Mouse (Mus musculus) MEL (cell line): Measurements from ENCODE around the gene Pde7b. TPM values are rescaled to one million over a fixed set of nuclear protein-coding genes. Genes with fewer than 3 reads are reported as not detected.

Source experiments
- DNase-seq: peaks from one replicate; pipeline ENCODE4 v3.0.0; 2011; ENCODE audit warnings: low read depth, low spot score
- H3K27ac ChIP-seq: 2 replicates; pipeline ENCODE4 v1.5.1; 2012; ENCODE audit warnings: low read depth, mild to moderate bottlenecking, control low read depth, low read length, moderate library complexity; ENCODE audit not compliant: control insufficient read depth
- H3K27me3 ChIP-seq, 2 experiments: fragments of 150-350 bp in 1 of 2; sonication (generic) in 1 of 2; 2 replicates each; pipeline ENCODE4 v1.6.1; 2012; ENCODE audit warnings: low read length in 2 of 2, mild to moderate bottlenecking in 2 of 2, improper control_type of control experiment in 1 of 2, moderate library complexity in 1 of 2; ENCODE audit not compliant: insufficient read depth in 2 of 2, control insufficient read depth in 1 of 2
- H3K36me3 ChIP-seq, 2 experiments: 2 replicates each; pipeline ENCODE4 v1.6.1; 2012 to 2014; ENCODE audit warnings: low read length in 2 of 2, improper control_type of control experiment in 1 of 2, inconsistent platforms in 1 of 2, mild to moderate bottlenecking in 1 of 2; ENCODE audit not compliant: insufficient read depth in 2 of 2, control insufficient read depth in 1 of 2
- H3K4me1 ChIP-seq, 2 experiments: fragments of 150-350 bp in 1 of 2; sonication (generic) in 1 of 2; 2 replicates each; pipeline ENCODE4 v1.6.1; 2012; ENCODE audit warnings: low read length in 2 of 2, improper control_type of control experiment in 1 of 2, mild to moderate bottlenecking in 1 of 2; ENCODE audit not compliant: insufficient read depth in 2 of 2, control insufficient read depth in 1 of 2
- H3K4me3 ChIP-seq, 2 experiments: fragments of 150-350 bp in 1 of 2; sonication (generic) in 1 of 2; 2 replicates each; pipeline ENCODE4 v1.5.1; 2012; ENCODE audit warnings: low read depth in 2 of 2, low read length in 2 of 2, mild to moderate bottlenecking in 2 of 2, moderate library complexity in 2 of 2, control low read depth in 1 of 2, improper control_type of control experiment in 1 of 2; ENCODE audit not compliant: control insufficient read depth in 1 of 2, insufficient read depth in 1 of 2
- H3K79me2 ChIP-seq: 2 replicates; pipeline ENCODE4 v1.6.1; 2012; ENCODE audit warnings: mild to moderate bottlenecking, low read length, moderate library complexity; ENCODE audit not compliant: control insufficient read depth, poor library complexity, insufficient read depth
- H3K9ac ChIP-seq: 2 replicates; pipeline ENCODE4 v1.6.1; 2012; ENCODE audit warnings: low read depth, mild to moderate bottlenecking, control low read depth, low read length, moderate library complexity; ENCODE audit not compliant: control insufficient read depth, poor library complexity, severe bottlenecking
- H3K9me3 ChIP-seq: fragments of 150-350 bp; sonication (generic); replicated peaks from 2 replicates; pipeline ENCODE4 v1.6.1; 2012; ENCODE audit warnings: mild to moderate bottlenecking, low read length, improper control_type of control experiment, moderate library complexity; ENCODE audit not compliant: insufficient read depth
- CHD1 ChIP-seq: IDR thresholded peaks from 2 replicates; pipeline ENCODE4 v1.6.1; 2012; ENCODE audit warnings: low read depth, mild to moderate bottlenecking, inconsistent platforms, low read length, improper control_type of control experiment
- EP300 ChIP-seq, 2 experiments: IDR thresholded peaks; 2 replicates each; pipeline ENCODE4 v1.6.1; 2011; ENCODE audit warnings: improper control_type of control experiment in 2 of 2, low read length in 2 of 2, low read depth in 1 of 2, mild to moderate bottlenecking in 1 of 2
- GABPA ChIP-seq: IDR thresholded peaks from 2 replicates; pipeline ENCODE4 v1.6.1; 2012; ENCODE audit warnings: low read depth, mild to moderate bottlenecking, inconsistent platforms, low read length, improper control_type of control experiment, moderate library complexity
- GATA1 ChIP-seq: IDR thresholded peaks from 2 replicates; pipeline ENCODE4 v1.6.1; 2011; ENCODE audit warnings: low read depth, low read length, improper control_type of control experiment
- KAT2A ChIP-seq: conservative IDR thresholded peaks from 2 replicates; pipeline ENCODE4 v1.6.1; 2012; ENCODE audit warnings: low read depth, low read length, improper control_type of control experiment, inconsistent platforms
- MAX ChIP-seq: IDR thresholded peaks from 2 replicates; pipeline ENCODE4 v1.6.1; 2011; ENCODE audit warnings: low read length, improper control_type of control experiment
- MAZ ChIP-seq: IDR thresholded peaks from 2 replicates; pipeline ENCODE4 v1.6.1; 2012; ENCODE audit warnings: low read depth, mild to moderate bottlenecking, inconsistent platforms, low read length, improper control_type of control experiment
- MYB ChIP-seq: IDR thresholded peaks from 2 replicates; pipeline ENCODE4 v1.6.1; 2011; ENCODE audit warnings: mild to moderate bottlenecking, low read depth, low read length, improper control_type of control experiment
- MYC ChIP-seq: IDR thresholded peaks from 2 replicates; pipeline ENCODE4 v1.6.1; 2011; ENCODE audit warnings: low read depth, mild to moderate bottlenecking, low read length, improper control_type of control experiment, moderate library complexity
- NELFE ChIP-seq: IDR thresholded peaks from 2 replicates; pipeline ENCODE4 v1.6.1; 2011; ENCODE audit warnings: low read depth, low read length, improper control_type of control experiment
- NRF1 ChIP-seq: IDR thresholded peaks from 2 replicates; pipeline ENCODE4 v1.6.1; 2014; ENCODE audit warnings: low read depth, mild to moderate bottlenecking, inconsistent platforms, low read length, improper control_type of control experiment, moderate library complexity; ENCODE audit not compliant: poor library complexity, insufficient read depth, severe bottlenecking
- POLR2A ChIP-seq, 2 experiments: IDR thresholded peaks; 2 replicates each; pipeline ENCODE4 v1.6.1; 2011 to 2012; ENCODE audit warnings: low read length in 2 of 2, mild to moderate bottlenecking in 2 of 2, control low read depth in 1 of 2, improper control_type of control experiment in 1 of 2, low read depth in 1 of 2, moderate library complexity in 1 of 2; ENCODE audit not compliant: control insufficient read depth in 1 of 2, insufficient read depth in 1 of 2, poor library complexity in 1 of 2
- SIN3A ChIP-seq: IDR thresholded peaks from 2 replicates; pipeline ENCODE4 v1.6.1; 2012; ENCODE audit warnings: low read length, improper control_type of control experiment, inconsistent platforms
- UBTF ChIP-seq: IDR thresholded peaks from 2 replicates; pipeline ENCODE4 v1.6.1; 2012; ENCODE audit warnings: low read depth, mild to moderate bottlenecking, inconsistent platforms, low read length, improper control_type of control experiment, moderate library complexity, borderline replicate concordance; ENCODE audit not compliant: insufficient read depth
- USF1 ChIP-seq: IDR thresholded peaks from 2 replicates; pipeline ENCODE4 v1.6.1; 2014; ENCODE audit warnings: low read depth, mild to moderate bottlenecking, inconsistent platforms, low read length, improper control_type of control experiment, moderate library complexity
- ZMIZ1 ChIP-seq: IDR thresholded peaks from 2 replicates; pipeline ENCODE4 v1.6.1; 2012; ENCODE audit warnings: low read depth, mild to moderate bottlenecking, inconsistent platforms, low read length, improper control_type of control experiment, moderate library complexity
- polyA plus RNA-seq, 2 experiments: library from polyadenylated mRNA; stranded (reverse) in 1 of 2; unstranded in 1 of 2; fragments of >175 nt in 1 of 2; fragments of >200 nt in 1 of 2; gene quantifications; 2 replicates each; pipeline versions ENCODE4 v1.2.1 to v1.2.4; 2012; ENCODE audit warnings: low replicate concordance in 2 of 2, low read depth in 1 of 2; ENCODE audit not compliant: insufficient read length in 2 of 2, insufficient read depth in 1 of 2, missing spikeins in 1 of 2
- total RNA-seq: library from RNA; depleted of rRNA; stranded (reverse); fragments of 300-350 nt; gene quantifications from 2 replicates; pipeline ENCODE4 v1.2.3, GENCODE M21; 2012

The Pde7b gene
- total and polyA plus RNA-seq, 3 experiments, result 0.04 TPM; not detected in 2

DNA sequence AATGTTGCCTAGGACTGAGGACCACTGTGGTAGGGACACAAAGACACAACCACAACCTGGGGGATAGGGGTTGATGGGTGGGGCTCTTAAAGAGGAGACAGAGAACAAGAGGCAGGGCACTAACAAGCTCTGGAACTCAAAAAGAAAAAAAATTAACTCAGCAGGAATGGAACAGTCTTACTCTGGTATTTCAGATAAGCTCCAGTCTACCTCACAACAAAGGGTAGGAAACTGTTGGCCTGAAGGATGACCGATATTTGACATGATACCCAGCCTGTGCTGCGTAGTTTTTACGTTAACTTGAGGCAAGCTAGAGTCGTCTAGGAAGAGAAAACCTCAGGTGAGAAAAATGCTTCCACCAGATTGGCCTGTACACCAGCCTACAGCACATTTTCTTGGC is 22.4 kb upstream of the Pde7b start:
- Histone ChIP-seq H3K9ac (no peak overlapping the region), H3K27ac (no peak overlapping the region), H3K27me3 (peaks cover 0 to 3% of the 10 kb centered on the region in 2 experiments), H3K79me2 (no peaks in the 10 kb centered on the region), H3K9me3 (no peaks in the 10 kb centered on the region), H3K36me3 (no peaks in the 10 kb centered on the region), H3K4me1 (no peaks in the 10 kb centered on the region), H3K4me3 (no peak overlapping the region)
- no peak for DNase-seq
- TF ChIP-seq EP300 (IDR thresholded peaks at IDR 0.05; ENCODE audit: low read depth in 1 of 2, low read length in 2 of 2) (no peak), USF1 (no peak), CHD1 (no peak), GABPA (no peak), MAX (no peak), MYC (no peak), SIN3A (no peak)

GRCm38 (mm10) chr10:20739801-20740200 is 14.9 kb upstream of the Pde7b start:
- no peak for DNase-seq
- Histone ChIP-seq H3K4me3 (no peak overlapping the region), H3K9ac (no peak overlapping the region), H3K4me1 (no peaks in the 10 kb centered on the region), H3K36me3 (no peaks in the 10 kb centered on the region), H3K79me2 (no peaks in the 10 kb centered on the region), H3K27ac (no peak overlapping the region), H3K27me3 (peaks cover 2% of the 10 kb centered on the region in 2 experiments), H3K9me3 (no peaks in the 10 kb centered on the region)
- TF ChIP-seq MYB (no peak), NRF1 (no peak), GABPA (no peak)

DNA sequence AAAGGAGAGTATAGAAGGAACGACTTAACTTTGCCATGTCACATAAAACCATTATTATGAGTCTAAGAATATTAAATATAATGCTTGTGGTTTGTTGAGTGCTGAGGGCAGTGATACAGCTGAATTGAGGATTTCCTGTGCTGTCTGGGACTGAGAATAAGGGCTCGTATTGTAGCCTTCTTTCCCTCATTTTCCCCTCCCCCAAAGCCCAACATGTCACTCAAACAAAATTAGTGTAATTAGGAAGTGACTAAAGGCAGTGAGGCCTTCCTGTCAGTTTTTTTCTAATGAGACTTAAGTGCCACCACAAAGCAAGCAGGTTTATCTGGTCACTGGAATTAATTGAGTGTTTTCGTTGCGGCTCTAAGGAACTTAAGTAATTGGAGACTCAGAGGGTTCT is 12.3 kb upstream of the Pde7b start:
- TF ChIP-seq GABPA (no peak), MYB (no peak), POLR2A (IDR thresholded peaks at IDR 0.05; ENCODE audit: control insufficient read depth in 1 of 2, insufficient read depth in 1 of 2, low read depth in 1 of 2, low read length in 2 of 2, poor library complexity in 1 of 2) (no peak), NELFE (no peak), MAZ (no peak), MYC (no peak), GATA1 (no peak), USF1 (no peak), ZMIZ1 (no peak), CHD1 (no peak), UBTF (no peak), KAT2A (no peak)
- Histone ChIP-seq H3K27ac (no peak overlapping the region), H3K9ac (no peak overlapping the region), H3K4me3 (no peak overlapping the region), H3K9me3 (no peaks in the 10 kb centered on the region), H3K79me2 (no peaks in the 10 kb centered on the region), H3K36me3 (no peaks in the 10 kb centered on the region), H3K4me1 (no peaks in the 10 kb centered on the region), H3K27me3 (peaks cover 3 to 7% of the 10 kb centered on the region in 2 experiments; a peak in 3 of 4 replicates)
- DNase-seq, result no peak
